In the genomic region with DNA sequence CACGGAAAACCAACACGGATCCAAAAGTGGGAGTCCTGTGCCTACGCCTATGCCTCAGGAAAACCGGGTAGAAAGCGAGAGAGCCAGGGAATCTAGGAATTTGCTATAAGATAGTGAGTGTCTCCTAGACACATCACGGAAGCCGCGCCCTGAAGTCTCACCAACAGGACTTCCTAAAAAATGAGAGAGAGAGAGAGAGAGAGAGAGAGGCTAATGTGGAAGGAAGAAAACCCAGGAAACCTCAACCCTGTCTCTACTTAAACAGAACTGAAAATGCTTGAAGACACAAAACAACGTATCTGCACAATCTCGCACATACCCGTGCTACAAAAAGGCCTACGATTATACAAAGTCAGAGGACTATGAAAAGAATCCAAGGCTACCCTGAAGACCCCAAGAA, we compare ENCODE assay signal across 20 mouse cellular contexts. TPM values are rescaled to one million over a fixed set of nuclear protein-coding genes. Genes with fewer than 3 reads are reported as not detected.
A peak's percentile ranks its signal among the peaks of the same experiment; 100 is the strongest.
DNase-seq lines count a peak whose midpoint lies in the region; ATAC-seq and TF ChIP-seq lines count a peak whose summit lies in the region.
"Had no signal": no experiment of that assay in that cellular context is flagged by ENCODE, and none has a peak within 500 bp of the region (broad histone marks: within the 10 kb centered on the region; RNA-seq: fewer than 3 reads in every experiment).

No protein-coding gene starts in this region.

- no peak for TF ChIP-seq POLR2A in MEL (IDR thresholded peaks at IDR 0.05; ENCODE audit: control insufficient read depth in 1 of 2, insufficient read depth in 1 of 2, low read depth in 1 of 2, low read length in 2 of 2, poor library complexity in 1 of 2)
- TF ChIP-seq POLR2A in kidney, adult 2 months (IDR thresholded peaks at IDR 0.05; ENCODE audit: low read depth, low read length), result no peak

- WGBS in liver, embryonic 15.5 days (ENCODE audit: insufficient replicate concordance), result 70% methylated on average over 12 of the region's 12 CpGs
- 90% methylated on average over 12 of the region's 12 CpGs for WGBS in kidney, adult 2 months

- H3K36me3 ChIP-seq in liver, embryonic 15.5 days (replicated peaks), result peaks cover 16% of the 10 kb centered on the region
- H3K36me3 ChIP-seq in MEL (ENCODE audit: control insufficient read depth in 1 of 2, insufficient read depth in 2 of 2, low read length in 2 of 2), result peaks cover 1 to 15% of the 10 kb centered on the region in 2 experiments
- no peaks in the 10 kb centered on the region for H3K36me3 ChIP-seq in kidney, adult 2 months (ENCODE audit: control insufficient read depth, insufficient read depth, low read length)
- H3K36me3 ChIP-seq: hindbrain, embryonic 15.5 days had no signal

- no peak for TF ChIP-seq EP300 in MEL (IDR thresholded peaks at IDR 0.05; ENCODE audit: low read depth in 1 of 2, low read length in 2 of 2)

- H3K9ac ChIP-seq in liver, embryonic 15.5 days, result no peak overlapping the region
- H3K9ac ChIP-seq in MEL (ENCODE audit: control insufficient read depth, low read depth, low read length, poor library complexity, severe bottlenecking), result no peak overlapping the region
- H3K9ac ChIP-seq: embryonic facial prominence, embryonic 15.5 days; heart, embryonic 12.5 days; hindbrain, embryonic 15.5 days had no signal

- H3K4me1 ChIP-seq in liver, embryonic 15.5 days (replicated peaks), result peaks cover 54% of the 10 kb centered on the region
- peaks cover 7 to 15% of the 10 kb centered on the region in 2 experiments; a peak in 2 of 4 replicates for H3K4me1 ChIP-seq in MEL (ENCODE audit: control insufficient read depth in 1 of 2, insufficient read depth in 2 of 2, low read length in 2 of 2)
- peaks cover 24% of the 10 kb centered on the region; the same call in 1 of the 2 replicates for H3K4me1 ChIP-seq in kidney, adult 2 months (ENCODE audit: control insufficient read depth, insufficient read depth, low read length)

- intact Hi-C loops in gastrocnemius, postnatal 36 days (cut with DNase I), result no loop called here

- TF ChIP-seq CTCF in MEL (IDR thresholded peaks at IDR 0.05 in 2 of 3, conservative IDR thresholded peaks at IDR 0.05 in 1 of 3; ENCODE audit: control insufficient read depth in 1 of 3, insufficient read depth in 1 of 3, low read depth in 2 of 3, low read length in 3 of 3, poor library complexity in 1 of 3, severe bottlenecking in 1 of 3), result no peak
- no peak for TF ChIP-seq CTCF in kidney, adult 2 months (conservative IDR thresholded peaks at IDR 0.05; ENCODE audit: insufficient read depth, insufficient read length, low read depth, low read length)

- DNase-seq in liver (no peak), MEL (ENCODE audit: low read depth, low spot score) (no peak)
- DNase-seq in kidney, adult 2 months, result no peak
- DNase-seq in layer of hippocampus, adult 9-11 months, result no peak
- DNase-seq in gastrocnemius, postnatal 36 days, result no peak
- DNase-seq: adrenal gland, adult 8-10 months; cerebellum, adult 2 months; cerebellum, postnatal 10 days; embryo, embryonic 11 days; gastrocnemius, postnatal 10 days had no signal

- H3K27ac ChIP-seq in liver, embryonic 15.5 days (replicated peaks), result no peak overlapping the region
- no peak overlapping the region for H3K27ac ChIP-seq in MEL (ENCODE audit: control insufficient read depth, low read depth, low read length)
- H3K27ac ChIP-seq in kidney, adult 2 months (ENCODE audit: insufficient read depth, low read depth, low read length), result no peak overlapping the region
- H3K27ac ChIP-seq: embryonic facial prominence, embryonic 15.5 days; forebrain, embryonic 10.5 days; hindbrain, embryonic 15.5 days had no signal

- H3K79me2 ChIP-seq in MEL (ENCODE audit: control insufficient read depth, insufficient read depth, low read length, poor library complexity), result peaks cover 56% of the 10 kb centered on the region

- ATAC-seq in liver, embryonic 15.5 days (ENCODE audit: insufficient read depth), result no peak
- ATAC-seq in granulocyte monocyte progenitor cell, adult 5-6 weeks (replicated peaks; ENCODE audit: poor library complexity, severe bottlenecking), result peak; percentile 68
- ATAC-seq in megakaryocyte progenitor cell, adult 5-6 weeks (replicated peaks; ENCODE audit: poor library complexity), result peak; percentile 61
- ATAC-seq: forebrain, embryonic 14.5 days had no signal

- 0 out of 2 replicates have a peak overlapping the region, but pooled peaks have one; percentile 5 for H3K4me2 ChIP-seq in liver, embryonic 15.5 days
- H3K4me2 ChIP-seq: embryonic facial prominence, embryonic 15.5 days; heart, embryonic 12.5 days; hindbrain, embryonic 15.5 days had no signal

- TF ChIP-seq RAD21 in MEL (IDR thresholded peaks at IDR 0.05; ENCODE audit: low read depth, low read length), result no peak

- no peaks in the 10 kb centered on the region for H3K27me3 ChIP-seq in liver, embryonic 15.5 days
- no peaks in the 10 kb centered on the region for H3K27me3 ChIP-seq in MEL (ENCODE audit: control insufficient read depth in 1 of 2, insufficient read depth in 2 of 2, low read length in 2 of 2)
- H3K27me3 ChIP-seq in kidney, adult 2 months (replicated peaks; ENCODE audit: control insufficient read depth, insufficient read depth, low read length), result no peaks in the 10 kb centered on the region
- H3K27me3 ChIP-seq: CH12.LX; embryonic facial prominence, embryonic 15.5 days; heart, embryonic 12.5 days; hindbrain, embryonic 15.5 days had no signal

- H3K9me3 ChIP-seq in liver, embryonic 15.5 days (replicated peaks), result no peaks in the 10 kb centered on the region
- H3K9me3 ChIP-seq in MEL (replicated peaks; ENCODE audit: insufficient read depth, low read length), result no peaks in the 10 kb centered on the region
- H3K9me3 ChIP-seq: embryonic facial prominence, embryonic 15.5 days; forebrain, embryonic 10.5 days; heart, embryonic 12.5 days; hindbrain, embryonic 15.5 days had no signal

- no peak overlapping the region for H3K4me3 ChIP-seq in liver, embryonic 15.5 days (replicated peaks)
- no peak overlapping the region for H3K4me3 ChIP-seq in MEL (ENCODE audit: control insufficient read depth in 1 of 2, insufficient read depth in 1 of 2, low read depth in 2 of 2, low read length in 2 of 2)
- H3K4me3 ChIP-seq in kidney, adult 2 months (ENCODE audit: insufficient read depth, low read depth, low read length), result no peak overlapping the region
- H3K4me3 ChIP-seq: embryonic facial prominence, embryonic 15.5 days; erythroblast, embryonic 14.5 days; forebrain, embryonic 10.5 days; heart, embryonic 12.5 days; hindbrain, embryonic 15.5 days had no signal

TF ChIP-seq in MEL, 35 proteins besides CTCF, POLR2A, EP300 and RAD21:
- TF ChIP-seq MAFK (IDR thresholded peaks at IDR 0.05; ENCODE audit: borderline replicate concordance, low read depth, low read length) (no peak), E2F4 (IDR thresholded peaks at IDR 0.05; ENCODE audit: borderline replicate concordance, low read depth, low read length) (no peak), MEF2A (IDR thresholded peaks at IDR 0.05; ENCODE audit: extremely low read depth, insufficient replicate concordance, low read depth, low read length, poor library complexity, severe bottlenecking) (no peak), USF1 (IDR thresholded peaks at IDR 0.05; ENCODE audit: low read depth, low read length) (no peak), NELFE (IDR thresholded peaks at IDR 0.05; ENCODE audit: low read depth, low read length) (no peak), BHLHE40 (IDR thresholded peaks at IDR 0.05; ENCODE audit: borderline replicate concordance, low read depth, low read length) (no peak), JUND (IDR thresholded peaks at IDR 0.05; ENCODE audit: low read depth, low read length) (peak; percentile 84), TBP (IDR thresholded peaks at IDR 0.05; ENCODE audit: low read depth, low read length) (no peak)
TF ChIP-seq in MEL: peak in this region for 1.

RNA-seq across cellular contexts. Expression of a gene that starts 10.6 kb away (rescaled TPM):
- 19.1 and 19.9 TPM in 2 replicates for polyA plus RNA-seq in liver, embryonic 15.5 days (2015; fragmentation: Nextera tagmentation; extraction: Ambion mirVana)
- 13.6 and 16.2 TPM in 2 replicates for total RNA-seq in MEL (2012; rRNA removed)
- 10 to 100 TPM; 21.1 to 42.6 TPM for polyA plus RNA-seq in MEL (2012; ENCODE audit: insufficient read depth in 1 of 2, insufficient read length in 2 of 2, low read depth in 1 of 2, low replicate concordance in 2 of 2, missing spikeins in 1 of 2)
- total RNA-seq in granulocyte monocyte progenitor cell, adult 5-6 weeks (2014; fragmentation: Nextera tagmentation), result 20.2 and 21.0 TPM in 2 replicates
- total RNA-seq in granulocyte monocyte progenitor cell, adult 5-6 weeks (2017), result 10.3 and 11.7 TPM in 2 replicates
- total RNA-seq in megakaryocyte progenitor cell, adult 5-6 weeks (2015), result 18.5 and 24.2 TPM in 2 replicates
- 11.0 and 14.3 TPM in 2 replicates for total RNA-seq in megakaryocyte progenitor cell, adult 5-6 weeks (2017)
- 7.1 and 8.3 TPM in 2 replicates for polyA plus RNA-seq in kidney, adult 2 months (2012; rRNA removed)
- total RNA-seq in gastrocnemius, postnatal 36 days (2021), result 10 to 100 TPM; 38.2 to 40.5 TPM
- total RNA-seq: CH12.LX had no signal
